Mouse (Mus musculus) adrenal gland, postnatal 4 days (tissue): ENCODE results near the gene Mast4. TPM values are rescaled to one million over a fixed set of nuclear protein-coding genes. Genes with fewer than 3 reads are reported as not detected.

ENCODE experiments used
- DNase-seq, 2 experiments: peaks; one replicate each; pipeline ENCODE4 v3.0.0; 2021 to 2022; ENCODE audit warnings: low spot score in 2 of 2, mixed read lengths in 2 of 2
- total RNA-seq, 2 experiments: library from RNA; stranded (reverse); gene quantifications; 2 replicates each; pipeline ENCODE4 v1.2.3; 2021

The Mast4 gene
- total RNA-seq, 2 experiments from 2014 or later = 75.3 to 80.7 TPM

DNA sequence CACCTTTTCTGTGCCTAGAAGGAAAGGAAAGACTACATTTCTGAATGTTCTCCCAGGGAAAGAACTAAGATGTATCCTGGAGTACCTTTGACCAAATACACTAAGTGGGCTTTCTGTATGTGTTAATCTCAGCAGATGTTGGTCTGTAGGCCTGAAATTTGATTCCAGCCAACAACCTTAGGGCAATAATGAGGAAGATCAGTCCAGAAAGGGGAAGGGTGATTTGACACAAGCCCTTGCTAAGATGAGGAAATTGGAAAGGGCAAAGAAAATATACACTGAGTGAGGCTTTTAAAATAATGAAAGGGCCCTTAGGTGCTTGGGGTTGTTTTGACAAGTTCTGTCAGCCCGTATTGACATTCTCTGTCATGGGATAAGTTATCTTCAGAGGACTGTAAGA lies 617.3 kb downstream of the Mast4 start:
- no peak for DNase-seq

DNA sequence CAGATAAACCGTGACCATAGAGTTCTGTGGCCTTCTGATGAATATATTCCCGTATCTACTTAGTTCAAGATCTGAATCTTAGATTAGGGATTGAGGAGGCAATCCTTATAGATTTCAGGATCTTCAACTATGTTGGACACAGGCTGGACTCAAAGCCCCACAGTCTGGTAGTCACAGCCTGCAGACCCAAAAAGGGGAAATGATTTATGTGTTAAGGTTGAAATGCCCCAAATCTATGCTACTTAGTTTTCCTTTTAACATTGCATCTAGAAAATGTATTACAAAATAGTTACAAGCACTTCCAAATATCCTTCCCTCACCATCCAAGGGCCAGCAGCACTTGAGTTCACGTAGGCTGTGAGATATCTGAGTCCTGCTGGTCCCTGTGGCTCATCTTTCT lies 633.6 kb downstream of the Mast4 start:
- no peak for DNase-seq

DNA sequence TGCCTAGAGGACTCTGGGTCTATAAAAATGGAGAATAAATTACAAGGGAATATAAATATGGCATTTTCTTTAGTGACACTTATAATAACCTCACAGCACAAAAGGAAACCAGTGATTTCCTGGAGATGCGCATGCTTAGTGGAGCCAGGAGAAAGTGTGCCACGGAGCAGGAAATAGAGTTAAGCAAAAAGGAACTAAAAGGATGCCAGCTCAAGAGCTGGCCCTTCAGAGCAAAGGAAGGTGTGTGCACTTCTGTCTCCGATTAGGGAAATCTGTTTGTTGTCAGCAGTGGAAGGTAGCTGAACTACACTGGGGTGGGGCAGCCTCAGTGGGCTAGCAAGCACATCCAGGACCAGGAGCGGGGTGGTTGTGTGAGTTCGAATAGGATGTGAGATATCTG lies 634.1 kb downstream of the Mast4 start:
- DNase-seq = no peak

DNA sequence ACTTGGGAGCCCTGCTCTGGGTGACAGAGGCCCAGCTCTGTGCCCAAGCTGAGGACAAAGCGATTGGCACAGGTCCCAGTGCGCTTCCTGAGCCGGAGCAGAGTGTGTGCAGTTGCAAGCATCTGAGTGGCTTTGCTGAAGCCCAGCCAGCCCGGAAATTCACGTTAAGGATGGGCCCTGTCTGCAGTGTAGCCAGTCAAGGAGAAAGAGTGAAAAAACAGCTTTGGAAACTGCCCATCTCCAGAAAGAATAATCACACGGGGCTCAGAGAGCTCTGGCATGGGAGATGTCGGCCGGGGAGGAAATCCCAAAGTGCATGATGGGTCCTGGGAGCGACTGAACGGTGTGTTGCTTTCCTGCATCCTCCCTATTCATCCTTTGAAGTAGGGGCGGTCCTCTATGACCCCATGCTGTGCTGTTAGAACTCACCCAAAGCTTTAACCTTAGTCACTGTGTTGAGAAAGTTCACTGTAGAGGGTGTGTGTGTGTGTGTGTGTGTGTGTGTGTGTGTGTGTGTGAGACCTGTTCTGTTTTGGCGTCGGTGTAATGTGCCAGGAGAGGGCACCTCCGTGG lies 635.5 kb downstream of the Mast4 start:
- DNase-seq = peak; percentile 7 to 33

DNA sequence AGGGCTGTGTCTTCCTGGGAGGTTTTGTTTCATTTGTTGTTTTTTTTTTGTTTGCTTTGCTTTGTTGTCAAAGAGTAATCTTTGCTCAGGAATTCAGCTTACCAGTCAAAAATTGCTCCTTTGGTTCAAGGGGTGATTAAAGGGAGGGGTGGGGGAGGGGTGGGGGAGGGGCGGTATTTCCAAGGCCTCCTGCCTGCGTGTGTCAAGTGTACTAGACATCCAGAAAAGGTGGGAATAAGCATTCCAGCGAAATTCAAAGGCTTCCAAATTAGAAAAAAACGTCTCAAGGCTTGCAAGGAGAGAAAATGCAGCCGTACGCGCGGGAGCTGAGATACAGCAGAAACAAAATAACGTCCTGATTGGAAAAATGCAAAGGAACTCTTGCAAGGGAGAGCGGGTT lies 636.0 kb downstream of the Mast4 start:
- DNase-seq = no peak

DNA sequence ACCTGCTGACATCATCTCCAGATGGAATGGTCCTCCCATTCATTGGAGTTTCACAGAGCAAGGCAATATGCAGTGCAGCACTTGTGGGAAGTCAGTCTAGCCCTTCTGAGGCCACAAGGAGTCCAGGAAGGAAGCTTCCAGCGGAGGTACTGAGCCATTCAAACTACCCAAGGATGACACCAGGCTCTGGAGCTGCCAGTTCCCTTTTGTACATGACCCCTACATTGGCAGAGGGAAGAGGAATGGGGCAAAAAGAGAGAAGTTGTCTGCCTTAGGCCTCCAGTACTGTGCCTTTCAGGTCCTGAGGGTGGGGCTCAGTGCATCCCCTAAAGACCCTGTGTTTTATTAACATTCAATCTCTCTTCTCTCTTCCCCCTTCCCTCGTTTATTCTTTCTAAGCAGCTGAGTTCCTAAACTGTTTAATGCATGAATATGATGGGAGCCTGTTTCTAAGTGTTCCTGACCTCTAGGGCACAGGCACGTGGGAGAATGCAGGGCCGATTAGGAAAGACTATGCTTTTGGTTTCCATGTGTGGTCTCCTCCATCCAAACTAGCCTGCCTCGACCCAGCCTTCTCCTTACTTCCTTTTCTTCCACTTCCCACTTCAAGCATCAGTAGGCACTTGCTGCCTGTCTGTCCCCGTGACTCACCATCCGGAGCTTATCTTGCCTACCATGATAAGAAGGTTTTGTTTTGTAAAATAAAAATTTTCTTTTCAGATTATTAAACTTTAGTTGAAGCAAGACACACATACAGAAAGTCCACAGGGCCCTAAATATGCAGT lies 639.0 kb downstream of the Mast4 start:
- no peak for DNase-seq

DNA sequence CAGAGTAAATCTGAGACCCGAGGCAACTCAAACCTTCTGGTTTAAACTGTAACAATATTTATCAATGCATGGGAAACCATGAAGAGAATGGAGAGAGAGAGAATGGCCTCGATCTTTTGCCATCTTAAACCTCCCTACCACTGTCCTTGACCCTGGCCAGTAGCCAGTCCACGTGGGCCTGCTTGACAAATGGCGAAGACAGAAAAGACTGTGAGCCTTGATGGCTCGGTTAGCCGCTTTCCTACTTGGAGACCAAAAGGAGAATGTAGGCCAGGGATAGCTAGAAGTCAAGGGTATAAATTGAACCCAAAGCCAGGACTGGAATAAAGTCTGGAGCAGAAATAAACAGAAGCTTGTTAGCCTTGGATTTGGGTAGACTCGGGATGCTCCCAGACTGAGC lies 640.1 kb downstream of the Mast4 start:
- DNase-seq = no peak

DNA sequence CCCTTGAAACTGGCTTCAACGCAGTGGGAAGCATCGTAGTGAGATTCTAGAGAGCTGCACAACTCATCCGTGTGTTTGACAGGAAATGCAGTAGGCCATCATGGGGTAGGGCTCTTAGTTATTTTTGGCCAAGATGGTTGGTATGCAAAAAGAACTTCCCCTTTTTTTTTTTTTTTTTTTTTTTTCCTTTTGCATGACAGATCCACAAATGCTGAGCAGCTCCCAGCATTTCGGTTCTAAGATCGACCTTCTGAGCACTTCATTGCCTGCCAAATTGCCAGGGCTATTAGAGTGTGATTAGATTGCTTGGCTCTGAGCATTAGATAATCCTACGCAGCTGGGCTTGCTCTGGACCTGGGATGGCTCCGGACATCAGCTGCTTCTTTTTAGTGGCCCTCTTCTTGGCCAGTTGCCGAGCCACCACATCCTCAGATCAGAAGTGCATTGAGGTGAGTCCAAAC lies 640.9 kb downstream of the Mast4 start, which contains the start of gene Cd180:
Gene Cd180, plus strand, starts transcription at position 218 of the 461 bp plus-strand sequence.
- DNase-seq = no peak

DNA sequence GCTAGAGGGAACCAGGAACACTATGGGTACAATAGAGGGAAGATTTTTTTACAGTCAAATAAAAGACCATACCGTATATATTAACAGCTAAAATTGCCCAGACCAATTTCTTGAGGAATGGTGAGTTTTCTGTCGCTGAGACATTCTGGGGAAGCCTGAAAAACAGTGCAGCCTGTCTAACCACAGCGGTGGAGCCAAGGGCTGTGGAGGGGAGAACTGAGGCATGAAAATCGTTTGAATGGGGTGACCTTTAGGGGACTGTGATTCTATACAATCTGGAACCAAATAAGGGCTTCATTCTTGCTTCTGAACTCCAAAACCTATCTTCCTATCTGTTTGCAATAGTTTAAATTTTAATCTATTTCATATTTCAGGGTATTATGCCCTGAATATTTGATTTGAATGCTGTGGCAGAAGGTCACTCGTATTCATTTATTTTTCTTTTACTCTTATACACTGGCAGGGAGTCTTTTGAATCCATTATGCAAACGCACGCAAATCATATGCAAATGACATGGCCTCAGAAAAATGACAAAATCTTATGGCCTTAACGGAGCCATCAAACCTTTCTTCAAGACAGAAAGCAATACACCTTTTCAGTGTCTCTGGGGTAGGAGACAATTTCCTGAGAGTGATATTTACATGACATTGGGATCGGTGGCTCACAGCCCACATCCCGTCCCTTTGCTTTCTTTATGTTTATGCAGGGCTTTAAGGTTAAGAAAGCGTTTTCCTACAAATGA lies 642.7 kb downstream of the Mast4 start:
- DNase-seq = no peak

DNA sequence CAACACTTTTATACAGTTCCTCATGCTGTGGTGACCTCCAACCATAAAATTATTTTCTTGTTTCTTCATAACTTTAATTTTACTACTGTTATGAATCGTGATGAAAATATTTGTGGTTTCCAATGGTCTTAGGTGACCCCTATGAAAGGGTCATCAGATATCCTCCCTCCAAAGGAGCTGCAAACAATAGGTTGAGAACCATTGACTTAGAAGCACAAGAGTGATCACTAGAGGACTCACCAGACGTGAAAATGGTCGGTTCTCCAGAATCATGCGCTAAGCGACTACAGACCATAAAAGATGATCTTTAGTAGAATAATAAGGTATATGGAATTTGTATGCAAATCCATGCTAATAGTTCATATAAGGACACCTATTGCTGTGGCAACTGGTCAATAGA lies 644.1 kb downstream of the Mast4 start:
- no peak for DNase-seq

DNA sequence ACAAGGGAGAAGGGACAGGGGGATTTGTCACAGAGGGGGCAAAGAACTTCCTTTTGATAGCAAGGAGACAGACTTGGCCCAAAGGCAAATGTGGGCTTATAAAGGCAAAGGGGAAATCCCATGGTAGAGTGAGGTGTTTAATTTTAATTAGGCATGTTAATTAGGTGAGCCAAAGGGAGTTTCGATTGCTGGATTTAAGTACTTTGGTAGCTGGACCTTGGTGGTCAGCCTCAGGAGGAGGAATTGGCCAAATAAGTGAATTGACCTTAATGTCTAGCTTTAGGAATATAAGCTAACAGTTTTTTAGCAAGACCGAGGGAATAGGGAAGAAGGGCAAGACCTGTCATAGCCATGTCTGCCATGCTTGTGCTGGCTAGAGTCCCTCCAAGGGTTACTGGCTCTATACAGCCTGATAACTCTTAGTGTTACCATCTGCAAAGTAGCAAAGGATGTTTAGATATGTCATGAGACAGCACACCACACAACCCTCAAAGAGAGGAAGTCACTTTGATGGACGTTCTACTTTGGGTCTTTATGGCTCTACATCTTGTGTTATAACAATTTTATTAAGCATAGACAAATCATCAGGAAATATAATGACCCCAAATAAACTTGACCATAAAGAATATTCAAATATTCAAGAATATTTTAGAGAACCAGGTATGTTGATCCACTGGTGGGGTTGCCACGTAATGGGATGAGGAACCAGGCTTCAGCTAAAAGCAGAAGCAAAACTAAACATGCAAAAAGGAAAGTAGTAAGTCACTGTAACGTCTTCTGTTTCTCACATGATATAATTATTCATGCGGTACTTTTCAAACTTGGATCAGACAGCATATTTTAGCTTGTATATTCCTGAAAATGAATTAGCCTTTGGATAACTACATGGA lies 644.9 kb downstream of the Mast4 start:
- no peak for DNase-seq

DNA sequence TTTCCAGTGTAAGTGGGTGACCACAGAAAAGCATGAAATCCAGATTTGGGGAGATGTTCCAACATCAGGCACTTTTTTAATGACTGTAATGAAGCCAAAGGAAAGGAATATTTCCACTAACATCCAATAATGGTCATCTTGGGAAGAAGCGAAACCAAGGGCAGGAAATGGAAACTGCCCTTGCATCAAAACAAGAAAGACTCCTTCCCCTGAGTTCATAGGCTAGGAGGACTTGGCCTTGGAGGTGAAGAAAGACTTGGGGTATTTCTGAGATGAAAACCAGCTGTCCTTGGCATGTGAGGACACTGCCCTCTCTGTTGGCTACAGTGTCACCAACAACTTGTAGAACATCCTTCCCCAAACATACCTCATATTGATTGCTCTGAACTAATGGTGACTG lies 646.2 kb downstream of the Mast4 start:
- DNase-seq = no peak

DNA sequence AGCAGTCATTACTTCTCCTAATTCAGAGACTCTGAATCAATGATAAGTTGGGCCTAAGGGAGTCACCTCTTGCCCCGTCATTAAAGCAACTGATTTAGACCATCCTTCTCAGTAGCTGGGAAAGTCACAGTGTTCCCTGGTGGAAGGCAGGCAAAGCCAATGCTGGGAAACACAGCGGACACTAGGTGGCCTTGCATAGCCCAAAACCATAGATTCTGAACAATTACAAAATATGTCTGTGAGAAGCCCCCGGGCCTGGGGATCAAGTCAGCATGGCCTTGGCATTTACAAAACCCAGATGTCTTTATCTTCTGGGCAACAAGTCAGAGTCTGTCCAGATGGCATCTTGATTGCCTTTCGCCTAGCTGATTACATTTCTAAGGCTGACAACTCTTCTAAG lies 649.4 kb downstream of the Mast4 start:
- DNase-seq = no peak
